Mouse (Mus musculus): ENCODE data around the gene Ugt1a10. TPM values are rescaled to one million over a fixed set of nuclear protein-coding genes. Genes with fewer than 3 reads are reported as not detected.

Gene Ugt1a10
- polyA plus RNA-seq, 1 experiment = not detected

GRCm38 (mm10) chr1:88246386-88246785 is 191.2 kb downstream of the Ugt1a10 start:
- H3K27ac ChIP-seq (ENCODE audit: insufficient read depth, low read length) = no peak overlapping the region
- H3K4me1 ChIP-seq (ENCODE audit: control insufficient read depth, insufficient read depth, low read length) = no peaks in the 10 kb centered on the region
- TF ChIP-seq CTCF (IDR thresholded peaks at IDR 0.05; ENCODE audit: borderline replicate concordance, insufficient read depth, low read depth, low read length) (no peak), POLR2A (IDR thresholded peaks at IDR 0.05; ENCODE audit: borderline replicate concordance, insufficient read depth, low read length) (no peak)
- no peak overlapping the region for H3K4me3 ChIP-seq (replicated peaks; ENCODE audit: insufficient read depth, low read depth, low read length)
- WGBS = 47% methylated on average over 6 of the region's 6 CpGs
- DNase-seq = no peak
- H3K27me3 ChIP-seq (ENCODE audit: control insufficient read depth, insufficient read depth, low read length) = no peaks in the 10 kb centered on the region

- Histone ChIP-seq H3K4me3 (replicated peaks; ENCODE audit: insufficient read depth, low read depth, low read length) (no peak overlapping the region), H3K27ac (ENCODE audit: insufficient read depth, low read length) (no peak overlapping the region), H3K27me3 (ENCODE audit: control insufficient read depth, insufficient read depth, low read length) (no peaks in the 10 kb centered on the region), H3K4me1 (ENCODE audit: control insufficient read depth, insufficient read depth, low read length) (no peaks in the 10 kb centered on the region)
- WGBS = 46% methylated on average over 2 of the region's 2 CpGs
- no peak for TF ChIP-seq POLR2A (IDR thresholded peaks at IDR 0.05; ENCODE audit: borderline replicate concordance, insufficient read depth, low read length)
- no peak for TF ChIP-seq CTCF (IDR thresholded peaks at IDR 0.05; ENCODE audit: borderline replicate concordance, insufficient read depth, low read depth, low read length)
- no peak for DNase-seq
Measured at GRCm38 (mm10) chr1:88247660-88248059, 192.5 kb downstream of the Ugt1a10 start.

- Histone ChIP-seq H3K27ac (ENCODE audit: insufficient read depth, low read length) (no peak overlapping the region), H3K4me3 (replicated peaks; ENCODE audit: insufficient read depth, low read depth, low read length) (no peak overlapping the region), H3K4me1 (ENCODE audit: control insufficient read depth, insufficient read depth, low read length) (no peaks in the 10 kb centered on the region), H3K27me3 (ENCODE audit: control insufficient read depth, insufficient read depth, low read length) (no peaks in the 10 kb centered on the region)
- no peak for DNase-seq
- 56% methylated on average over 4 of the region's 4 CpGs for WGBS
- TF ChIP-seq CTCF (IDR thresholded peaks at IDR 0.05; ENCODE audit: borderline replicate concordance, insufficient read depth, low read depth, low read length) (no peak), POLR2A (IDR thresholded peaks at IDR 0.05; ENCODE audit: borderline replicate concordance, insufficient read depth, low read length) (no peak)
Measured at GRCm38 (mm10) chr1:88248658-88249057, 193.5 kb downstream of the Ugt1a10 start.

- Histone ChIP-seq H3K27ac (ENCODE audit: insufficient read depth, low read length) (no peak overlapping the region), H3K27me3 (ENCODE audit: control insufficient read depth, insufficient read depth, low read length) (no peaks in the 10 kb centered on the region), H3K4me3 (replicated peaks; ENCODE audit: insufficient read depth, low read depth, low read length) (no peak overlapping the region), H3K4me1 (ENCODE audit: control insufficient read depth, insufficient read depth, low read length) (no peaks in the 10 kb centered on the region)
- no peak for DNase-seq
- 74% methylated on average over 7 of the region's 7 CpGs for WGBS
- no peak for TF ChIP-seq POLR2A (IDR thresholded peaks at IDR 0.05; ENCODE audit: borderline replicate concordance, insufficient read depth, low read length)
- no peak for TF ChIP-seq CTCF (IDR thresholded peaks at IDR 0.05; ENCODE audit: borderline replicate concordance, insufficient read depth, low read depth, low read length)
Measured at GRCm38 (mm10) chr1:88249596-88249995, 194.4 kb downstream of the Ugt1a10 start.

GRCm38 (mm10) chr1:88250023-88250422 is 194.8 kb downstream of the Ugt1a10 start:
- H3K4me1 ChIP-seq (ENCODE audit: control insufficient read depth, insufficient read depth, low read length) = peaks cover 3% of the 10 kb centered on the region; the same call in 1 of the 2 replicates
- no peak overlapping the region for H3K4me3 ChIP-seq (replicated peaks; ENCODE audit: insufficient read depth, low read depth, low read length)
- 74% methylated on average over 5 of the region's 5 CpGs for WGBS
- no peak for DNase-seq
- no peaks in the 10 kb centered on the region for H3K27me3 ChIP-seq (ENCODE audit: control insufficient read depth, insufficient read depth, low read length)
- TF ChIP-seq POLR2A (IDR thresholded peaks at IDR 0.05; ENCODE audit: borderline replicate concordance, insufficient read depth, low read length) (no peak), CTCF (IDR thresholded peaks at IDR 0.05; ENCODE audit: borderline replicate concordance, insufficient read depth, low read depth, low read length) (no peak)
- H3K27ac ChIP-seq (ENCODE audit: insufficient read depth, low read length) = no peak overlapping the region

- no peak for DNase-seq
- no peak for TF ChIP-seq CTCF (IDR thresholded peaks at IDR 0.05; ENCODE audit: borderline replicate concordance, insufficient read depth, low read depth, low read length)
- TF ChIP-seq POLR2A (IDR thresholded peaks at IDR 0.05; ENCODE audit: borderline replicate concordance, insufficient read depth, low read length) = no peak
- WGBS = 75% methylated on average over 8 of the region's 8 CpGs
- no peak overlapping the region for H3K27ac ChIP-seq (ENCODE audit: insufficient read depth, low read length)
- H3K27me3 ChIP-seq (ENCODE audit: control insufficient read depth, insufficient read depth, low read length) = no peaks in the 10 kb centered on the region
- H3K4me3 ChIP-seq (replicated peaks; ENCODE audit: insufficient read depth, low read depth, low read length) = no peak overlapping the region
- H3K4me1 ChIP-seq (ENCODE audit: control insufficient read depth, insufficient read depth, low read length) = peaks cover 19% of the 10 kb centered on the region
Measured at GRCm38 (mm10) chr1:88253106-88253505, 197.9 kb downstream of the Ugt1a10 start.

- no peak for TF ChIP-seq POLR2A (IDR thresholded peaks at IDR 0.05; ENCODE audit: borderline replicate concordance, insufficient read depth, low read length)
- no peak for TF ChIP-seq CTCF (IDR thresholded peaks at IDR 0.05; ENCODE audit: borderline replicate concordance, insufficient read depth, low read depth, low read length)
- DNase-seq = no peak
- H3K27ac ChIP-seq (ENCODE audit: insufficient read depth, low read length) = no peak overlapping the region
- no peaks in the 10 kb centered on the region for H3K27me3 ChIP-seq (ENCODE audit: control insufficient read depth, insufficient read depth, low read length)
- H3K4me1 ChIP-seq (ENCODE audit: control insufficient read depth, insufficient read depth, low read length) = peaks cover 21% of the 10 kb centered on the region
- 73% methylated on average over 6 of the region's 6 CpGs for WGBS
- no peak overlapping the region for H3K4me3 ChIP-seq (replicated peaks; ENCODE audit: insufficient read depth, low read depth, low read length)
Measured at GRCm38 (mm10) chr1:88253540-88253939, 198.4 kb downstream of the Ugt1a10 start.

GRCm38 (mm10) chr1:88254793-88255465 is 199.7 kb downstream of the Ugt1a10 start:
- Histone ChIP-seq H3K27me3 (ENCODE audit: control insufficient read depth, insufficient read depth, low read length) (no peaks in the 10 kb centered on the region), H3K4me1 (ENCODE audit: control insufficient read depth, insufficient read depth, low read length) (peaks cover 30% of the 10 kb centered on the region), H3K27ac (ENCODE audit: insufficient read depth, low read length) (no peak overlapping the region), H3K4me3 (replicated peaks; ENCODE audit: insufficient read depth, low read depth, low read length) (no peak overlapping the region)
- no peak for DNase-seq
- 47% methylated on average over 12 of the region's 12 CpGs for WGBS
- no peak for TF ChIP-seq CTCF (IDR thresholded peaks at IDR 0.05; ENCODE audit: borderline replicate concordance, insufficient read depth, low read depth, low read length)
- no peak for TF ChIP-seq POLR2A (IDR thresholded peaks at IDR 0.05; ENCODE audit: borderline replicate concordance, insufficient read depth, low read length)

All from cerebellum, adult 2 months (tissue).